Mouse (Mus musculus): ENCODE results near the gene Dagla.

DNA sequence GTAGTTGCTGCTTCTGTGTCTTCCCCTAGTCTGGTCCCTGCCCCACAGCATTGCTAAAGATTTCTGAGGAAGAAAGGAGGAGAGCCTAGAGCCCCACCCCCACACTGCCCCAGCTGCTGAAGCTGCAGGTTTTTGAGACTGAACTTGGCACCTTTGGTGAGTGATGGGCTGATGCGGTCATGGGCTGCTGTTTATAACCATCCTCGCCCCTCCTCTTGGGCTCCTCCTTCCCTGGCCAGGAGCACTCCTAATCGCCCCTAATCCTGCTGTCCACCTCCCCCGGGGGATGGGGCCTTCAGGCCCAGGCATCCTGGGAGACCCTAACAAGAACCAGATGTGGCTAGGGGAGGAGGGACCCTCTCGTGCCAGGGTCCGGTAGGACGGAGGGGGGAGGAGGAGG lies 73.7 kb downstream of the Dagla start:
- no peak for TF ChIP-seq POLR2A (IDR thresholded peaks at IDR 0.05; ENCODE audit: extremely low read depth, insufficient read depth, low read length)
- TF ChIP-seq CTCF (IDR thresholded peaks at IDR 0.05; ENCODE audit: low read depth, low read length), result no peak

All from liver, adult 2 months (tissue).